Mouse (Mus musculus): ENCODE measurements around the gene Gm21943.
"Not testable (repeated sequence)": the region's sequence is repeated elsewhere in the genome, so short reads cannot be mapped to it uniquely, and the experiment has no call there.

The Gm21943 gene

GRCm38 (mm10) chrY:57533644-57534043, at the start of gene Gm21943:
Gene Gm21943 (minus strand): TSS chrY:57533744.
- in situ Hi-C loops (cut with MboI), result not testable (repeated sequence)

All from mature B cell (primary cell).